Mouse (Mus musculus) intestine, embryonic 14.5 days (tissue): ENCODE measurements around the gene Hipk2. TPM values are rescaled to one million over a fixed set of nuclear protein-coding genes. Genes with fewer than 3 reads are reported as not detected.

Experiments
- ATAC-seq: fragments of 200-750 bp; cut with Nextera tagmentation; replicated peaks from 2 replicates; pipeline ENCODE4 v1.8.0; 2017; ENCODE audit warnings: low read depth, moderate number of reproducible peaks, moderate TSS enrichment, moderate library complexity; ENCODE audit not compliant: low FRiP score, low TSS enrichment
- DNase-seq: peaks from one replicate; pipeline ENCODE4 v3.0.0-alpha.2; 2018; ENCODE audit warnings: low spot score
- H3K27ac ChIP-seq: fragments of 300-500 bp; sonication (generic); 2 replicates; pipeline ENCODE4 v1.5.1; 2014; ENCODE audit warnings: low read depth, mild to moderate bottlenecking, control low read depth
- H3K27me3 ChIP-seq: fragments of 300-500 bp; sonication (generic); replicated peaks from 2 replicates; pipeline ENCODE4 v1.6.1; 2014; ENCODE audit warnings: low read length, control low read depth; ENCODE audit not compliant: control insufficient read depth, insufficient read depth
- H3K36me3 ChIP-seq: fragments of 300-500 bp; sonication (generic); 2 replicates; pipeline ENCODE4 v1.6.1; 2014; ENCODE audit warnings: low read length, control low read depth; ENCODE audit not compliant: control insufficient read depth, insufficient read depth
- H3K4me1 ChIP-seq: fragments of 300-500 bp; sonication (generic); replicated peaks from 2 replicates; pipeline ENCODE4 v1.6.1; 2014; ENCODE audit warnings: low read length, control low read depth, mixed read lengths; ENCODE audit not compliant: control insufficient read depth, insufficient read depth
- H3K4me2 ChIP-seq: fragments of 300-500 bp; sonication (generic); 2 replicates; pipeline ENCODE4 v1.6.1; 2014; ENCODE audit warnings: low read length
- H3K4me3 ChIP-seq: fragments of 300-500 bp; sonication (generic); 2 replicates; pipeline ENCODE4 v1.5.1; 2014; ENCODE audit warnings: low read depth, low read length, control low read depth, mixed read lengths
- H3K9ac ChIP-seq: fragments of 300-500 bp; sonication (generic); 2 replicates; pipeline ENCODE4 v1.6.1; 2014; ENCODE audit warnings: mild to moderate bottlenecking, low read length
- H3K9me3 ChIP-seq: fragments of 300-500 bp; sonication (generic); 2 replicates; pipeline ENCODE4 v1.6.1; 2016; ENCODE audit warnings: low read length, control low read depth; ENCODE audit not compliant: control insufficient read depth
- WGBS: fragments of 180-500 bp; shearing (Covaris S2); extraction: QIAGEN DNeasy Blood & Tissue Kit; methylation state at CpG from one replicate; pipeline ENCODE4 v1.1.7; 2014; 5-methylcytosine and 5-hydroxymethylcytosine counted together
- polyA plus RNA-seq: library from polyadenylated mRNA; unstranded; fragments of >200 nt; fragmentation: Nextera tagmentation; extraction: Ambion mirVana; gene quantifications from 2 replicates; pipeline ENCODE4 v1.2.1, GENCODE M21; 2014

Gene Hipk2
- polyA plus RNA-seq, 1 experiment from 2014 or later: 27.9 TPM

- ATAC-seq (no peak), DNase-seq (no peak)
- 80% methylated on average over 2 of the region's 2 CpGs for WGBS
- Histone ChIP-seq H3K9ac (no peak overlapping the region), H3K4me2 (no peak overlapping the region), H3K4me3 (no peak overlapping the region), H3K27me3 (no peaks in the 10 kb centered on the region), H3K27ac (no peak overlapping the region), H3K9me3 (no peaks in the 10 kb centered on the region), H3K4me1 (peaks cover 34% of the 10 kb centered on the region), H3K36me3 (no peaks in the 10 kb centered on the region)
Measured at GRCm38 (mm10) chr6:38851740-38852139, 24.2 kb downstream of the Hipk2 start.

DNA sequence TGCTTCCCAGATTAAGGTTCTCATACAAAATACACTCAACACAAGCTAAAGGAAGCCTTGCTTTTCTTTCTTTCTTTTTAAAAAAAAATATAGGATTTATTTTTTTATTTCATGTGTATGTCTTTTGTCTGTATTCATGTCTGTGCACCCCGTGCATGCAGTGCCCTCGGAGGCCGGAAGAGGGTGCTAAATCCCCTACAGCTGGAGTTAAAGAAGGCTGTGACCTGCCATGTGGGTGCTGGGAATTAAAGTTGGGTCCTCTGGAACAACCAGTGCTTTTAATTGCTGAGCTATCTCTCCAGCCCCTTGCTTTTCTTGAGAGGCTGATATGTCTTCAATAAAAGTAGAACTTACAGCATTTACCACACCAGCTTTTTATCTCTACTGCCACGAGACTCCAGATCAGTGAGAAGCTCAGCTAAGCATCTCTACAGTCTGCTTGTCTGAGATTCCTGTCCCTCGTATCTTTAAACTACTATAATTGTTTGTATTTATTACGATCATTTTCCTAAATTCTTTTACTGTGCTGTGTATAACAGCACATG is 25.2 kb downstream of the Hipk2 start:
- no peak overlapping the region for H3K4me2 ChIP-seq
- H3K27ac ChIP-seq: no peak overlapping the region
- H3K9ac ChIP-seq: no peak overlapping the region
- H3K9me3 ChIP-seq: no peaks in the 10 kb centered on the region
- H3K4me3 ChIP-seq: no peak overlapping the region
- H3K4me1 ChIP-seq: peaks cover 43% of the 10 kb centered on the region
- no peak for ATAC-seq
- 93% methylated on average over 6 of the region's 6 CpGs for WGBS
- DNase-seq: peak; percentile 10
- H3K27me3 ChIP-seq: no peaks in the 10 kb centered on the region
- H3K36me3 ChIP-seq: no peaks in the 10 kb centered on the region

DNA sequence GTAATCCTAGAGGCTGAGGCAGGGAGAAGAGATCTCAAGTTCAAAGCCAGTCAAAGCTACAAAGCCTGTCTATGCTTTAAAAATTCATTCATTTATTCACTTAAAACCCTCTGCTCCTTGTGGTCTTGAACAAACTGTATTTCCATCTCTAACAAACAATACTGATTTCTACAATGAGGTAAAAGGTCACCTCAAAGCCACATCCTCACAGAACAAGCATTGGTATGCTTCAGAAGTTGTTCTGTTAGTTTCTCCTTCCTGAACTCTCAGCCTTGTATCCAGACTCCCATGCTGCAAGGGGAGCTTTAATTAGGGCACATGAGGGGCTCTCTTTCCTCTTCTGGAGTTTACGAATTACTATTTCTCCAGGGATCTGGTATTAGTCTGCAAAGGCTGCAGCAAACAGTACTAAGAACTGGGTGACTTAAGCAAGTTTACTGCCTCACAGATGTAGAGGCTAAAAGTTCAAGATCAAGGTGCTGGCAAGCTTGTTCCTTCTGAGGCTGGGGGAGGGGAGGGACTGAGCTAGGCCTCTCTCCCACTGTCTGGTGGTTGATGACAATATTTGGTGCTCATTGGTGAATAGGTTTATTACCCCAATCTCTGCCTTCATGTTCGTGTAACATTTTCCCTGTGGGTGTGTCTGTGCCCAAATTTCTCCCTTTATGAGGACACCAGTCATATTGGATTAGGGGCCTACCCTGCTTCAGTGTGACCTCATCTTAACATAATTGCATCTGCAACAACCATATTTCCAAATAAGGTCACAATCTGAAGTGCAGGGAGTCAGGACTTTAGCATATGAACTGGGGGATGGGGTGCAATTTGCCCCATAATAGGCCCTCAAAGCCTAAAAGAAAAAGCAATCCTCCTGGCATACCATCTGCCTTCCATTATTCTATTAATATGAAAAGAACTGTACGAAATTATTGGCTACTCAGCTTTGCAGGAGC is 27.7 kb downstream of the Hipk2 start:
- Histone ChIP-seq H3K27me3 (no peaks in the 10 kb centered on the region), H3K4me1 (peaks cover 37% of the 10 kb centered on the region), H3K27ac (no peak overlapping the region), H3K36me3 (no peaks in the 10 kb centered on the region), H3K9me3 (no peaks in the 10 kb centered on the region), H3K4me3 (no peak overlapping the region), H3K9ac (no peak overlapping the region), H3K4me2 (no peak overlapping the region)
- DNase-seq (peak; percentile 50), ATAC-seq (peak; percentile 66)
- 54% methylated on average over 3 of the region's 3 CpGs for WGBS

DNA sequence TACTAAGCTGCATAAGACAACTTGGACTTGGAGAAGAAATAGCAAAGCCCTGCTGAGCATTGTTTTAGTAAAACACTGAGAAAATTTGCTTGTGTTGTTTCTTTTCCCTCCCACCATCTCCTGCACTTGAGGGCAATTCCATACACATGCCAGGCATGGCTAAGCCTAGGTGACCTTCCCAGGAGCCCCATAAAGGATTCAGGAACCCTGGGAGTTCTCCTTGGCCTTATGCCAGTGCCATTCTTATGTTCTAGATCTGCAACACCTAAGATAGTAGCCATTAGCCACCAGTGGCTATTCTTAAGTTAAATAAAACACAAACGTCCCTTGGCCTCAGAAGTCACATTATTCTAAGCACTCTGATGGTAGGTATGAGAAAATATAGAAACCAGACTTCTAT is 28.5 kb downstream of the Hipk2 start:
- Histone ChIP-seq H3K27ac (no peak overlapping the region), H3K4me2 (no peak overlapping the region), H3K27me3 (no peaks in the 10 kb centered on the region), H3K36me3 (no peaks in the 10 kb centered on the region), H3K9ac (no peak overlapping the region), H3K4me1 (peaks cover 37% of the 10 kb centered on the region), H3K4me3 (no peak overlapping the region), H3K9me3 (no peaks in the 10 kb centered on the region)
- no peak for ATAC-seq
- no peak for DNase-seq
- 61% methylated on average over 1 of the region's 1 CpGs for WGBS

DNA sequence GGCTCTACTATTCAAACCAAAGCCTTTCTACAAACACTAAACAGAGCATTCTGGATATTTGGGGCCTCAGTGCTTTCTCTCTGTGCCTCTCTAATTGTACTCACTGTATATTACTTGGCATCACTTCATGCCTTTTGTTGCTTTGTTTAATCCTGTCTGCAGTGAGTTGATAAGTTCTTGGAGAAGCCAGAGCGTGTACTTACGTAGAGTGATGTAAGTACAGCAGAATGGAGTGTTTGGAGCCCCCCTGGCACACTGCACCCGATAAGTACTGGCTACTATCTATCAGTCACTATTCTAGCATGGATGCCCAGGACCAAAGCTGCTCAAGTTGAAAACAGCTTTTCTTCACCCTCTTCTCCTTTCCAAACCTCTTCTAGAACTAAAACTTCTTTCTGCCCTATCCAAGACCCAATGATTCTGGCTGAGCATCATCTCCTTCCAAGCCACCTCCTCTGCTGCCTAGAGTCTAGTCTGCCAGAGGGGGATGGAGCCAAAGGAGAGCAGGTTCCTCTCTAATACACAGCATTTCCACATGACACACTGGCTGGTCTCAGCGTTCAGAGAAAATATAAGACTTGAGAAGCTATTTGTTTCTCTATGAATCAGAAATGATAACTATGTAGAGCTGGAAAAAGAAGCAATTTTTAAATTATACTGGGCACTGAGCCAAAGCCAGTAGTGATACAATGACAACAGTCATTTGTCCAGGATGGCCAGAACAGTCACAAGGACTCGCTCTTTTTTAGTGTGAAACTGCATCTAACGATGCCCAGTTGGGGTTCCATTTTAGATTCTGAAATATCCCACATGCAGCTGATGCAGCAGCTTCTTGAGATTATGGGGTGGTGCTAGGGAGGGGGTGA is 29.4 kb downstream of the Hipk2 start:
- Histone ChIP-seq H3K36me3 (no peaks in the 10 kb centered on the region), H3K27ac (no peak overlapping the region), H3K4me1 (peaks cover 37% of the 10 kb centered on the region), H3K27me3 (no peaks in the 10 kb centered on the region), H3K4me2 (no peak overlapping the region), H3K9me3 (no peaks in the 10 kb centered on the region), H3K4me3 (no peak overlapping the region), H3K9ac (no peak overlapping the region)
- WGBS: 74% methylated on average over 6 of the region's 6 CpGs
- no peak for DNase-seq
- no peak for ATAC-seq

DNA sequence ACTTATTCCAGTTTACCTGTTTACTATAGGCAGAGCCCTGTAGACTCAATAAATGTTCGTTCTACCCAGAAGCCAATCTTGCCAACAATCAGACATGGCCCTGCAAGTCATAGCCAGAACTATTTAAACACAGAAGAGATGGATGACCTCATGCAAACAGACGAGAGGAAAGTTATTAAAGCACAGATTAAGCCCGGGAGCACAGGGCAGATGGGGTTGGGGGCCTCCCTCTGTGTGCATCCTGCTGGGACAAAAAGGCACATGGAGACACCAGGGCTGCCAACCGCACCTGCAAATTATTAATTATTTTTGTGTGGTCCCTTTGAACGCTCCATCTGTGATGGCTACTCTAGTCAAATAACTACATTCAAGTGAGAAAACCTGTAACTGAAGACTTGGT is 30.1 kb downstream of the Hipk2 start:
- H3K36me3 ChIP-seq: 0 out of 2 replicates have a peak, but pooled peaks cover 4% of the 10 kb centered on the region
- H3K27ac ChIP-seq: no peak overlapping the region
- H3K9ac ChIP-seq: no peak overlapping the region
- no peaks in the 10 kb centered on the region for H3K9me3 ChIP-seq
- ATAC-seq (no peak), DNase-seq (peak; percentile 28)
- H3K4me1 ChIP-seq: peaks cover 37% of the 10 kb centered on the region
- WGBS: 56% methylated on average over 5 of the region's 5 CpGs
- H3K4me2 ChIP-seq: no peak overlapping the region
- no peaks in the 10 kb centered on the region for H3K27me3 ChIP-seq
- no peak overlapping the region for H3K4me3 ChIP-seq

- WGBS: 89% methylated on average over 1 of the region's 1 CpGs
- H3K4me2 ChIP-seq: no peak overlapping the region
- H3K36me3 ChIP-seq: 0 out of 2 replicates have a peak, but pooled peaks cover 5% of the 10 kb centered on the region
- H3K9ac ChIP-seq: no peak overlapping the region
- no peaks in the 10 kb centered on the region for H3K9me3 ChIP-seq
- H3K27ac ChIP-seq: no peak overlapping the region
- peaks cover 38% of the 10 kb centered on the region for H3K4me1 ChIP-seq
- no peaks in the 10 kb centered on the region for H3K27me3 ChIP-seq
- peak; percentile 38 for DNase-seq
- ATAC-seq: no peak
- no peak overlapping the region for H3K4me3 ChIP-seq
Measured at GRCm38 (mm10) chr6:38845117-38845516, 30.8 kb downstream of the Hipk2 start.

GRCm38 (mm10) chr6:38841551-38841950 is 34.4 kb downstream of the Hipk2 start:
- peaks cover 13% of the 10 kb centered on the region for H3K4me1 ChIP-seq
- H3K36me3 ChIP-seq: 0 out of 2 replicates have a peak, but pooled peaks cover 9% of the 10 kb centered on the region
- H3K9ac ChIP-seq: no peak overlapping the region
- no peak overlapping the region for H3K4me3 ChIP-seq
- ATAC-seq: no peak
- DNase-seq: no peak
- no peak overlapping the region for H3K4me2 ChIP-seq
- H3K27me3 ChIP-seq: no peaks in the 10 kb centered on the region
- 83% methylated on average over 3 of the region's 3 CpGs for WGBS
- no peak overlapping the region for H3K27ac ChIP-seq
- no peaks in the 10 kb centered on the region for H3K9me3 ChIP-seq
